Mouse (Mus musculus) forebrain, embryonic 16.5 days (tissue): ENCODE results near the gene Scarb1. TPM values are rescaled to one million over a fixed set of nuclear protein-coding genes. Genes with fewer than 3 reads are reported as not detected.

Experiments
- ATAC-seq: fragments of 200-750 bp; cut with Nextera tagmentation; 2 replicates; pipeline ENCODE4 v1.8.0; 2017; ENCODE audit warnings: mild to moderate bottlenecking, moderate library complexity
- H3K27ac ChIP-seq: fragments of 300-500 bp; sonication (generic); 2 replicates; pipeline ENCODE4 v1.5.1; 2014; ENCODE audit warnings: low read length, control low read depth
- H3K27me3 ChIP-seq: fragments of 300-500 bp; sonication (generic); replicated peaks from 2 replicates; pipeline ENCODE4 v1.6.1; 2014; ENCODE audit warnings: low read length; ENCODE audit not compliant: control insufficient read depth, insufficient read depth
- H3K36me3 ChIP-seq: fragments of 300-500 bp; sonication (generic); 2 replicates; pipeline ENCODE4 v1.6.1; 2014; ENCODE audit not compliant: control insufficient read depth, insufficient read depth
- H3K4me1 ChIP-seq: fragments of 300-500 bp; sonication (generic); replicated peaks from 2 replicates; pipeline ENCODE4 v1.6.1; 2014; ENCODE audit warnings: low read length; ENCODE audit not compliant: control insufficient read depth, insufficient read depth
- H3K4me2 ChIP-seq: fragments of 300-500 bp; sonication (generic); 2 replicates; pipeline ENCODE4 v1.6.1; 2014; ENCODE audit warnings: mild to moderate bottlenecking, low read length, control low read depth
- H3K4me3 ChIP-seq: fragments of 300-500 bp; sonication (generic); replicated peaks from 2 replicates; pipeline ENCODE4 v1.5.1; 2014; ENCODE audit warnings: mild to moderate bottlenecking, low read length, control low read depth
- H3K9ac ChIP-seq: fragments of 300-500 bp; sonication (generic); replicated peaks from 2 replicates; pipeline ENCODE4 v1.6.1; 2014; ENCODE audit warnings: low read depth, low read length, control low read depth
- H3K9me3 ChIP-seq: fragments of 300-500 bp; sonication (generic); 2 replicates; pipeline ENCODE4 v1.6.1; 2016; ENCODE audit warnings: low read length; ENCODE audit not compliant: control insufficient read depth
- WGBS: fragments of 180-500 bp; shearing (Covaris S2); extraction: QIAGEN DNeasy Blood & Tissue Kit; methylation state at CpG from one replicate; pipeline ENCODE4 v1.1.7; 2014; 5-methylcytosine and 5-hydroxymethylcytosine counted together
- polyA plus RNA-seq: library from polyadenylated mRNA; unstranded; fragments of >200 nt; fragmentation: Nextera tagmentation; extraction: Ambion mirVana; gene quantifications from 2 replicates; pipeline ENCODE4 v1.2.1, GENCODE M21; 2015

Gene Scarb1
- polyA plus RNA-seq, 1 experiment from 2014 or later, result 38.3 TPM

- Histone ChIP-seq H3K27me3 (no peaks in the 10 kb centered on the region), H3K4me1 (no peaks in the 10 kb centered on the region), H3K9ac (no peak overlapping the region), H3K4me2 (no peak overlapping the region), H3K27ac (no peak overlapping the region), H3K4me3 (no peak overlapping the region), H3K36me3 (no peaks in the 10 kb centered on the region), H3K9me3 (no peaks in the 10 kb centered on the region)
- WGBS, result 96% methylated on average over 1 of the region's 1 CpGs
- ATAC-seq, result no peak
These were observed 107.4 kb downstream of the Scarb1 start for GRCm38 (mm10) chr5:125233478-125233877.

- ATAC-seq, result no peak
- 90% methylated on average over 7 of the region's 7 CpGs for WGBS
These were observed 108.4 kb downstream of the Scarb1 start for GRCm38 (mm10) chr5:125232443-125232979.

GRCm38 (mm10) chr5:125230463-125230862 lies 110.4 kb downstream of the Scarb1 start:
- H3K4me2 ChIP-seq, result no peak overlapping the region
- no peak overlapping the region for H3K27ac ChIP-seq
- peaks cover 7% of the 10 kb centered on the region for H3K4me1 ChIP-seq
- H3K9me3 ChIP-seq, result no peaks in the 10 kb centered on the region; the same call in 1 of the 2 replicates
- no peak overlapping the region for H3K9ac ChIP-seq
- H3K27me3 ChIP-seq, result no peaks in the 10 kb centered on the region
- H3K4me3 ChIP-seq, result no peak overlapping the region
- ATAC-seq, result no peak
- 87% methylated on average over 5 of the region's 5 CpGs for WGBS
- no peaks in the 10 kb centered on the region for H3K36me3 ChIP-seq

More at GRCm38 (mm10) chr5:125232443-125232979, 108.4 kb downstream of the Scarb1 start:
- H3K9me3 ChIP-seq, result no peaks in the 10 kb centered on the region; the same call in 1 of the 2 replicates
- H3K36me3 ChIP-seq, result no peaks in the 10 kb centered on the region
- no peak overlapping the region for H3K9ac ChIP-seq
- no peak overlapping the region for H3K4me2 ChIP-seq
- no peaks in the 10 kb centered on the region for H3K27me3 ChIP-seq
- H3K27ac ChIP-seq, result no peak overlapping the region
- H3K4me1 ChIP-seq, result no peaks in the 10 kb centered on the region
- H3K4me3 ChIP-seq, result no peak overlapping the region

- no peak overlapping the region for H3K9ac ChIP-seq
- no peak overlapping the region for H3K27ac ChIP-seq
- H3K27me3 ChIP-seq, result no peaks in the 10 kb centered on the region
- no peak overlapping the region for H3K4me3 ChIP-seq
- 87% methylated on average over 2 of the region's 2 CpGs for WGBS
- ATAC-seq, result no peak
- H3K4me1 ChIP-seq, result peaks cover 11% of the 10 kb centered on the region
- H3K36me3 ChIP-seq, result no peaks in the 10 kb centered on the region
- no peaks in the 10 kb centered on the region; the same call in 1 of the 2 replicates for H3K9me3 ChIP-seq
- H3K4me2 ChIP-seq, result no peak overlapping the region
These were observed 111.8 kb downstream of the Scarb1 start for GRCm38 (mm10) chr5:125229097-125229496.

- 96% methylated on average over 4 of the region's 4 CpGs for WGBS
- Histone ChIP-seq H3K4me2 (no peak overlapping the region), H3K4me3 (no peak overlapping the region), H3K9ac (no peak overlapping the region), H3K4me1 (peaks cover 16% of the 10 kb centered on the region), H3K27me3 (no peaks in the 10 kb centered on the region), H3K9me3 (no peaks in the 10 kb centered on the region; the same call in 1 of the 2 replicates), H3K27ac (no peak overlapping the region), H3K36me3 (no peaks in the 10 kb centered on the region)
- ATAC-seq, result no peak
These were observed 113.2 kb downstream of the Scarb1 start for GRCm38 (mm10) chr5:125227699-125228098.

Other genes with a start within 250 kb of the Scarb1 start
- gene Ncor2, start 161.9 kb downstream of the Scarb1 start, polyA plus RNA-seq, result 26.5 and 27.1 TPM in 2 replicates
- gene Gm10382, start 48.2 kb upstream of the Scarb1 start, polyA plus RNA-seq, result 0.39 and 0.46 TPM in 2 replicates
- gene Ubc, start 49.1 kb upstream of the Scarb1 start, polyA plus RNA-seq, result 1,295 and 1,372 TPM in 2 replicates
- 10.5 and 13.5 TPM in 2 replicates for gene Dhx37, start 93.0 kb upstream of the Scarb1 start, polyA plus RNA-seq
- gene Bri3bp, start 100.5 kb upstream of the Scarb1 start, polyA plus RNA-seq, result 37.8 and 38.3 TPM in 2 replicates
- gene Aacs, start 134.7 kb upstream of the Scarb1 start, polyA plus RNA-seq, result 96.0 and 98.9 TPM in 2 replicates
- gene Tmem132b, start 190.7 kb upstream of the Scarb1 start, polyA plus RNA-seq, result 8.4 and 9.1 TPM in 2 replicates